Mouse (Mus musculus) bone marrow macrophage, adult 2 months (primary cell): Measurements from ENCODE around the gene Pla2g2c. TPM values are rescaled to one million over a fixed set of nuclear protein-coding genes. Genes with fewer than 3 reads are reported as not detected.

Source experiments
- H3K27ac ChIP-seq: 2 replicates; pipeline ENCODE4 v1.5.1; 2012; ENCODE audit warnings: low read depth, low read length; ENCODE audit not compliant: insufficient read depth
- H3K4me1 ChIP-seq: 2 replicates; pipeline ENCODE4 v1.6.1; 2012; ENCODE audit warnings: low read length; ENCODE audit not compliant: control insufficient read depth, insufficient read depth
- H3K4me3 ChIP-seq: 2 replicates; pipeline ENCODE4 v1.5.1; 2012; ENCODE audit warnings: mild to moderate bottlenecking, low read length, moderate library complexity; ENCODE audit not compliant: insufficient read depth
- CTCF ChIP-seq: IDR thresholded peaks from 2 replicates; pipeline ENCODE4 v1.5.1; 2012; ENCODE audit warnings: low read depth, mild to moderate bottlenecking, low read length, moderate library complexity
- POLR2A ChIP-seq: IDR thresholded peaks from 2 replicates; pipeline ENCODE4 v1.6.1; 2012; ENCODE audit warnings: mild to moderate bottlenecking, low read depth, low read length, borderline replicate concordance
- polyA plus RNA-seq: library from polyadenylated mRNA; stranded (reverse); fragments of >200 nt; gene quantifications from 2 replicates; pipeline ENCODE4 v1.2.4, GENCODE M21; 2012; ENCODE audit not compliant: missing spikeins, insufficient read depth, insufficient read length

Pla2g2c gene
- not detected in 2 replicates for polyA plus RNA-seq

DNA sequence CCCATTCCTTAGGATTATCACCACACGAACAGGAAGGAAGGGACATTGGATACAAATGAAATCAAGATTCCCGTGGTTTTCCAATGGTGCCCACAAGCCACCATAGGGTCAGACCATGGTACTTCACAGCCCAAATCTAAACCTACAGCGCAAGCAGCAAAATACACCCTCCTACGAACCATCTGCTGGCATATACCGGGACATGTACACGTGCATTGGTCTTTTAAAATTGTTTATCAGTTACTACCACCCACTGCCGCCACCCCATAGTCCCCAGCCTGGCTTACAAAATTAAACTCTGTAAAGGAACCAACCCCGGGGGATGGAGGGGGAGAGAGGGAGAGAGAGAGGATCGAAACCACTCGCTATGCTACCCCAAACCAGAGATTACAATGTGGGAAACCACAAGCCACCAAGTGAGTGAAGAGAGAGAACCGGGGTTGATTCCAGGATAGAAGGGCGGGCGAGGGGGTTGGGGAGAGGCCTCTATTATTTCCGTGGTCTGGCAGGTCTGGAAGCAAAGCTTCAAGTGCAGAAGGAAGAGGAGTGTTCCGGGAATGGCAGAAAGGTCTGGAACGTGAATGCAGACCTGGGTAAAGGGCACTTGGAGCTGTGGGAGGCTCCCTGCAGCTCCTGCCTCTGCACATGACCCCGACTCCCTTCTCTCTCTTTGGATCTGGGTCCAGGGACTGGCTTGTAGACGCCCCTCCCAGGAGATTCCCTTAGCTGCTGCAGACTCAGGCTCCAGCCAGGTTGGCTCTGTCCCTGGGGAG is at the start of gene Pla2g2c:
Gene Pla2g2c (plus strand): TSS at position 439 of the 773 bp plus-strand sequence.
- no peaks in the 10 kb centered on the region for H3K4me1 ChIP-seq
- H3K4me3 ChIP-seq = no peak within 1 kb of the TSS
- H3K27ac ChIP-seq = no peak within 1 kb of the TSS
- TF ChIP-seq CTCF (no peak), POLR2A (no peak)

GRCm38 (mm10) chr4:138676480-138676879 is 48.1 kb upstream of the Pla2g2c start:
- H3K4me3 ChIP-seq = no peak overlapping the region
- no peak overlapping the region for H3K27ac ChIP-seq
- no peak for TF ChIP-seq POLR2A
- TF ChIP-seq CTCF = no peak
- H3K4me1 ChIP-seq = no peaks in the 10 kb centered on the region

- Histone ChIP-seq H3K4me1 (no peaks in the 10 kb centered on the region), H3K4me3 (no peak overlapping the region), H3K27ac (no peak overlapping the region)
- TF ChIP-seq CTCF (no peak), POLR2A (no peak)
Measured at GRCm38 (mm10) chr4:138677579-138677978, 47.0 kb upstream of the Pla2g2c start.

GRCm38 (mm10) chr4:138680124-138680523 is 44.5 kb upstream of the Pla2g2c start:
- no peak overlapping the region for H3K4me3 ChIP-seq
- H3K27ac ChIP-seq = no peak overlapping the region
- H3K4me1 ChIP-seq = no peaks in the 10 kb centered on the region
- TF ChIP-seq CTCF (no peak), POLR2A (no peak)

DNA sequence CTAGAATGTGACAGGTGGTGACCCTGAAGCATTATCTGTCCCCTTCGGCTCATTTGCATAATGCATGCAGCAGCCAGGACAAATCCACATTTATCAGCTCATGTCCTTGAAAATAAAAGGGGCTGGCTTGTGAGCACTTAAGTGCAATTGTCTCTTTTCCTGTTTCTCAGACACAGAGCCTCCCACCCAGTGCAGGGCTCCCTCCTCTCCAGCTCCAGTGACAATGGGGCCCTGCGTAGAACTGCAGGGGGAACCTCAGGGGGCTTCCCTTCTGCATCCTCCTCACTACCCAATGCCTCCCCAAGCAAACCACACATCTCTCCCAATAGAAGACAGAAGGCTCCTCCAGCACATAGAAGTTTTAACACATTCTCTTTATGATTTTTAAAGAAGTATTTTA is 41.8 kb upstream of the Pla2g2c start:
- H3K27ac ChIP-seq = no peak overlapping the region
- TF ChIP-seq POLR2A = no peak
- no peak for TF ChIP-seq CTCF
- H3K4me3 ChIP-seq = no peak overlapping the region
- no peaks in the 10 kb centered on the region for H3K4me1 ChIP-seq

DNA sequence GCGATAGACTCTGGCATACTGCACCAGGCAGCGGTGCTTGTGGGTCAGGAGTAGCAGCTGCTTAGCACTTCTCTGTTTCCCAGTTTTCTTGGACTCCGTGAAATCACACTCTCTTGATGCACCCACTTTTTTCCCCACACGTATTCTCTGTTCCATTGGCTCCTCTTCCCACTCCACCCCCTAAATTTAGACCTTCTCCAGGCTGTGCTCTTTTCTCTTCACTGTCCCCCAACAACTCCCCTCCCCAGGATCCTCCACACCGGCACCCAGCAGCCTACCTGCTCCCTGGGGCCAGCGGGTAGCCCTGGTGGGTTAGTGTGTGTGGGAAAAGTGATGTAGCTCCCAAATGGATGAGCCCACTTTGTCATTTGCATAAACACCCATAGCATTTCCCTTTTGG is 38.8 kb upstream of the Pla2g2c start:
- no peak overlapping the region for H3K27ac ChIP-seq
- no peak for TF ChIP-seq CTCF
- no peak for TF ChIP-seq POLR2A
- no peak overlapping the region for H3K4me3 ChIP-seq
- H3K4me1 ChIP-seq = no peaks in the 10 kb centered on the region

GRCm38 (mm10) chr4:138689094-138689512 is 35.5 kb upstream of the Pla2g2c start:
- TF ChIP-seq POLR2A = no peak
- no peak for TF ChIP-seq CTCF
- Histone ChIP-seq H3K27ac (no peak overlapping the region), H3K4me1 (no peaks in the 10 kb centered on the region), H3K4me3 (no peak overlapping the region)

DNA sequence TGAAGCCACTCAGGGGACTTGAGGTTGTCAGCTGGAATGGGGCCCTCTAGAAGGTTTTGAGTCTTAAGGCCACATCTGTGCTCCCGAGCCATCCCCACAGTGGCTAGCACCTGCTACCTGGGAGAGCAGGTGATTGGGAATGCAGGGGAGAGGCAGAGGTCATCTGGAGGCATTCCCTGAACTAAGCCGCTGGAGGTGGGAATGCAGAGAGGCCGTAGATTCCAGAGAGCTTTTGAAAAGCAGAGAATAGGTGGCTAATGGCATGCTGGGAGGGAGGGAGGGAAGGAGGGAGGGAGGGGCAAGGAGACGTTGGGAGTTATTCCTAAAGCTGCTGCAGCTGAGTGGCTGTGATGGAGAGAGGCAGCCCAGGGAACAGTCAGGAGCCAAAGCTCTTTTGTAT is 34.0 kb upstream of the Pla2g2c start:
- Histone ChIP-seq H3K4me1 (no peaks in the 10 kb centered on the region), H3K27ac (no peak overlapping the region), H3K4me3 (no peak overlapping the region)
- TF ChIP-seq CTCF (no peak), POLR2A (no peak)

DNA sequence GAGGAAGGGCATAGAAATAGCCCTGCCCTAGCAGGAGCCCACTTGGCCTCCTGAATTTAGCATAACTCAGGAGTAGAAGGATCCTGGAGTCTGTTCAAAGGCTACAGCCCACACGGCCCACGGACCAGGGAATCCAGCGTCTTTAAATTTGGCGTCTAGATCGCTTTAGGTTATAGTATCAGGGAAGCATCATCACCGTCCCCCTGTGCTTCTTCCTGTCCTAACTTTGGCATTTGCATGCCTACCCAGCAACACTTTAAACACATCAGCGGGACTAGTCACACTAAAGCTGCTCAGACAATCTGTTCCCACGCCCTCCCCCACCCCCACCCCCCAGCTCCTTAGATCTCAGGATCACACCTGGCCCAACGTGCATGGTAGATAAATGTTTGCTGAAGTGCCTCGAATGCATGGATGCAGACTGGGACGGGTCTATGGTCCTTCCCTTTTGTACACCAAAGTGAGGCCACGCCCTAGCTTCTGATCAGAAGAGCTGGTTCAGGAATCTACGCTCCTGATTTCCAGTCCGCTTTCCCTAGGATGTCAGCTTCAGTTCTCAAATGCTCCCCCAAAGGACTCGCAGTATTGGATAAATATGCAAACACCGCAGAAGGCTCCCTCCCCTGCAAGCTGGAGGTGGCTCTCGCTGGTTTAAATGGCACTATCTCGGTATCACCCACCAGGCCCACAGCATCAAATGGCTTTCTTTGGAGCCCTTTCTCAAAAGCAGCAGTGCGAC is 33.0 kb upstream of the Pla2g2c start:
- no peak overlapping the region for H3K4me3 ChIP-seq
- H3K27ac ChIP-seq = no peak overlapping the region
- TF ChIP-seq POLR2A (no peak), CTCF (no peak)
- H3K4me1 ChIP-seq = no peaks in the 10 kb centered on the region

DNA sequence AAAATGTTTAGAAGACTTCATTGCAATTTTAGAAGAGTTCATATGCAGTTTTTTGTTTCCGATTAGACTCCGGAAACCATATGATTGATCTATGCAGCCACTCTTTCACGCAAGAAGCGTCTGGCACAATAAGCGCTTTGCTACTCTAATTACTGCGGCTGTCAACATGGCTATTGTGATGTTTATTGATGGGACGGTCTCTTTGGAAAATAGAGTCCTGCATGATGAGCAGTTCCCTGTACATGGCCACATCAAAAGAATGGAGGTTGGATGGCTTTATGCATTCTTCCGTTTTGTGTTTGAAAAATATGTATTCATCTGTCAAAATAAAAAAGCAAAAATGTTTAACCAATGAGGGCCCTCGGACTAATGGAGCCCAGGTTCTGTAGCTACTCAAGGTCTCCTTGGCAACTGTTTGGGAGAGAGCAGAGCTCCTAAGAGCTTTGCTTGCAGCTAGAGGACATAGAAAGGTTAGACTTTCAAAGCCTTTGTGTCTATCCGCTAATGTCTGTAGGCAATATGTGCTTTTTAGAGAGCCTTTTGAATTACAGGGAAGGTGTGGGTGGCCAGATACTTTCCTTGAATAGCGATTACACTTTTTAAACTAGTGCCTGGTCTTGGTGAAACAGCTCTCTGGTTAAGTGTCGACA is 31.4 kb upstream of the Pla2g2c start:
- H3K4me1 ChIP-seq = no peaks in the 10 kb centered on the region
- H3K27ac ChIP-seq = no peak overlapping the region
- no peak overlapping the region for H3K4me3 ChIP-seq
- TF ChIP-seq CTCF = no peak
- TF ChIP-seq POLR2A = no peak
